Mouse (Mus musculus): ENCODE results near the gene Gm3696. TPM values are rescaled to one million over a fixed set of nuclear protein-coding genes. Genes with fewer than 3 reads are reported as not detected.
"Not testable (repeated sequence)": the region's sequence is repeated elsewhere in the genome, so short reads cannot be mapped to it uniquely, and the experiment has no call there.

Gene Gm3696
- not detected for total RNA-seq (2021)
- long read RNA-seq, experiment 1: 0 reads
- long read RNA-seq, experiment 2: 0 reads

DNA sequence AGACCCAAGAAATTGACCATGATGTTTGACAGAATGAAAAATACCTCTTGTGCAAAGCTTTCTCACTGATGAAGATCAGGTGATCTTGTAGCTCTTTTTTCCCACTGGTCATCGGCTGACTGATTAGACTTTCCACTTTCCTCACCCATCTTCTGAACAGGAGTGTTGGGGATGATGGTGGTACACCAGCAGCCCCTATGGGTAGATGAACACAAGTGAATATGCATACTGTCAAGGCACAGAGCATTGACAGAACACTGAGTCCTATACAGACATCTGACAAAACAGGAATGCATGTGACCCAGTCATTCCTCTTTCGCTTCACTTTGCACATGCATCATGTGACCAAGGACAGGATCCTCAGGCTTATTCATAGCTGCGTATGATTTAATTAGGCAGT is at the start of gene Gm3696:
Gm3696 (minus strand) TSS at position 101 of the 400 bp plus-strand sequence.
- DNase-seq: not testable (repeated sequence)

DNA sequence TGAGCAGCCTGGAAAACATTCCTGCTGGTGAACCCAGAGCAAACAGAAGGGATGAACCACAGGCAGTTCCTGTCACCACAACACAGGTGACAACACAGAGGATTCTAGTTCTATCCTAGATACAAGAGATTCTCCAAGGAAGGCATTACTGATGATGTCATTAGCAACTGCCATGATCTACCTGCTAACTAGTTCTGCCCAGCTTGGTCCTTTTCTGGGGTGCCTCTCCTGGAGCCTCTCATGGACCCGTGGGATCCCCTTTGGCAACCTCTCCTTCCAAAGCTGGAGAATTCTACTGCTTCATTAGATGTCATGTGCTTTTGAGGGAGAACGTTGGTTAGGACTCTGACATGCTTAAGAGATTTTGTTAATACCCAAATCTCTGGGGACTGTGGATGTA is 24.9 kb upstream of the Gm3696 start, which contains the start of gene Gm6676:
Gm6676 (minus strand) TSS at position 101 of the 400 bp plus-strand sequence.
- not testable (repeated sequence) for DNase-seq

DNA sequence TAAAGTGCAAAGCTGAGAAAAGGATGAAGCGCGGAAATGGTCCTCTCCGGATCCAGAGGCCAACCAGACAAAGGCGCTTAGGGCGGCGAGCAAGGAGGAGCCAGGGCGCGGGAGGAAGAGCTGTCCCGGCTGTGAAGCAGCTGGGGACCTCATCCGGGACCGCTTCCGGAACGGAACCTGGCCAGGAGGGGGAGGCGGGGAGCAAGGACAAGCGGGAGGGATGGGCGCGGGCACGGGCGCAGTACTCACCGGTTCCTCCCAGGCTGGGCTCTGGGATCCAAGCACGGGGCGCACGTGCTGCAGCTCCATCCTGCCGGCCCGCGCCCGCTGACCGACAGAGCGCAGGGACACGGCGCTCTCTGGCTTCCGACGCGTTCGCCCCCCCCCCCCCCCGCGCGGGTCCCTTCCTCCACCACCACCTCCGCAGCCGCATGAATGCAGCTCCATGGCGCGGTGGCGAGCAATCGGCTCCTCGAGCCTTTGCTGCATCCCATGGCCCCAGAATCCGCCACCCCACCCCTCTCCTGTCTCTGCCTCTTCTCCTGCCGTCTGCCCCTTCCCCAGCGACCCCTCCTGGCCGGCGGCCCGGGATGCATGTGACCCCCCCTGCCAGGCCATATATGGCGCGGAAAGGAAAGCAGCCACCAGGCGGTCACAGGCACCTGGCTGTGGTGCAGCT is 4.8 kb upstream of the Gm3696 start:
- peak; percentile 0 for DNase-seq

DNA sequence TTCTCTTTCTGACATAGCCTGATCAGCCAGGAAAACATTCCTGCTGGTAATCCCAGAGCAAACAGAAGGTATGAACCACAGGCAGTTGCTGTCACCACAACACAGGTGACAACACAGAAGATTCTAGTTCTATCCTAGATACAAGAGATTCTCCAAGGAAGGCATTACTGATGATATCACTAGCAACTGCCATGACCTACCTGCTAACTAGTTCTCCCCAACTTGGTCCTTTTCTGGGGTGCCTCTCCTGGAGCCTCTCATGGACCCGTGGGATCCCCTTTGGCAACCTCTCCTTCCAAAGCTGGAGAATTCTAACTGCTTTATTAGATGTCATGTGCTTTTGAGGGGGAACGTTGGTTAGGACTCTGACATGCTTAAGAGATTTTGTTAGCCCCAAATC is 55.6 kb downstream of the Gm3696 start, which contains the start of gene Gm3685:
Gm3685 (minus strand) TSS at position 101 of the 400 bp plus-strand sequence.
- DNase-seq: not testable (repeated sequence)

Other genes starting within 250 kb of the Gm3696 start
- under 1 TPM in 1 of 2 experiments, not detected in 1; 0.31 TPM for gene Gm3667, start 210.7 kb downstream of the Gm3696 start, total RNA-seq (2021)
- not detected for gene Gm6356, start 126.8 kb downstream of the Gm3696 start, total RNA-seq (2021)
- gene Gm10406, start 73.2 kb downstream of the Gm3696 start, total RNA-seq (2021): not detected
- gene Gm3685, start 55.7 kb downstream of the Gm3696 start, total RNA-seq (2021): not detected
- gene Gm6676, start 24.8 kb upstream of the Gm3696 start, total RNA-seq (2021): not detected
- gene Gm3512, start 73.9 kb upstream of the Gm3696 start, total RNA-seq (2021): under 1 TPM in 1 of 2 experiments, not detected in 1; 0.30 TPM
- gene Gm16434, start 93.9 kb upstream of the Gm3696 start, total RNA-seq (2021): not detected
- gene Gm3727, start 164.1 kb upstream of the Gm3696 start, total RNA-seq (2021): not detected
- under 1 TPM in 1 of 2 experiments, not detected in 1; 0.15 TPM for gene Gm3739, start 214.4 kb upstream of the Gm3696 start, total RNA-seq (2021)
- gene Gm5797, start 231.8 kb upstream of the Gm3696 start, total RNA-seq (2021): not detected